Mouse (Mus musculus): ENCODE results near the gene 4933428G20Rik.
A peak's percentile ranks its signal among the peaks of the same experiment; 100 is the strongest.

The 4933428G20Rik gene

GRCm38 (mm10) chr11:97499865-97500719, at the start of gene 4933428G20Rik:
Gene 4933428G20Rik, minus strand, starts transcription at chr11:97500340.
- DNase-seq (ENCODE audit: low spot score in 2 of 2) = no peak

- DNase-seq (ENCODE audit: low spot score in 2 of 2) = no peak
These were observed 48.6 kb upstream of the 4933428G20Rik start for GRCm38 (mm10) chr11:97548757-97549156.

GRCm38 (mm10) chr11:97547957-97548706, 48.0 kb upstream of the 4933428G20Rik start:
- DNase-seq (ENCODE audit: low spot score in 2 of 2) = no peak

GRCm38 (mm10) chr11:97546804-97547411, 46.8 kb upstream of the 4933428G20Rik start:
- no peak for DNase-seq (ENCODE audit: low spot score in 2 of 2)

GRCm38 (mm10) chr11:97545808-97546560, 45.8 kb upstream of the 4933428G20Rik start:
- no peak for DNase-seq (ENCODE audit: low spot score in 2 of 2)

GRCm38 (mm10) chr11:97543883-97544282, 43.7 kb upstream of the 4933428G20Rik start:
- no peak for DNase-seq (ENCODE audit: low spot score in 2 of 2)

GRCm38 (mm10) chr11:97543181-97543733, 43.1 kb upstream of the 4933428G20Rik start:
- peak in 1 of 2 experiments; percentile 33 for DNase-seq (ENCODE audit: low spot score in 2 of 2)

- no peak for DNase-seq (ENCODE audit: low spot score in 2 of 2)
These were observed 42.3 kb upstream of the 4933428G20Rik start for GRCm38 (mm10) chr11:97542171-97543150.

GRCm38 (mm10) chr11:97540604-97541003, 40.5 kb upstream of the 4933428G20Rik start:
- DNase-seq (ENCODE audit: low spot score in 2 of 2) = no peak

- no peak for DNase-seq (ENCODE audit: low spot score in 2 of 2)
These were observed 40.0 kb upstream of the 4933428G20Rik start for GRCm38 (mm10) chr11:97540136-97540535.

GRCm38 (mm10) chr11:97539622-97540021, 39.5 kb upstream of the 4933428G20Rik start:
- no peak for DNase-seq (ENCODE audit: low spot score in 2 of 2)

GRCm38 (mm10) chr11:97537580-97538089, 37.5 kb upstream of the 4933428G20Rik start:
- no peak for DNase-seq (ENCODE audit: low spot score in 2 of 2)

- DNase-seq (ENCODE audit: low spot score in 2 of 2) = no peak
These were observed 36.9 kb upstream of the 4933428G20Rik start for GRCm38 (mm10) chr11:97536835-97537579.

GRCm38 (mm10) chr11:97536083-97536747, 36.1 kb upstream of the 4933428G20Rik start:
- no peak for DNase-seq (ENCODE audit: low spot score in 2 of 2)

- DNase-seq (ENCODE audit: low spot score in 2 of 2) = no peak
These were observed 35.5 kb upstream of the 4933428G20Rik start for GRCm38 (mm10) chr11:97535660-97536059.

GRCm38 (mm10) chr11:97535308-97535630, 35.1 kb upstream of the 4933428G20Rik start:
- DNase-seq (ENCODE audit: low spot score in 2 of 2) = no peak

GRCm38 (mm10) chr11:97534442-97535307, 34.5 kb upstream of the 4933428G20Rik start:
- no peak for DNase-seq (ENCODE audit: low spot score in 2 of 2)

GRCm38 (mm10) chr11:97533653-97534052, 33.5 kb upstream of the 4933428G20Rik start:
- no peak for DNase-seq (ENCODE audit: low spot score in 2 of 2)

All from heart, adult 9 months (tissue).